Mouse (Mus musculus): ENCODE measurements around the gene Abcg4. TPM values are rescaled to one million over a fixed set of nuclear protein-coding genes. Genes with fewer than 3 reads are reported as not detected.
A peak's percentile ranks its signal among the peaks of the same experiment; 100 is the strongest.

Gene Abcg4
- polyA plus RNA-seq, 1 experiment from 2014 or later = 1.0 TPM

DNA sequence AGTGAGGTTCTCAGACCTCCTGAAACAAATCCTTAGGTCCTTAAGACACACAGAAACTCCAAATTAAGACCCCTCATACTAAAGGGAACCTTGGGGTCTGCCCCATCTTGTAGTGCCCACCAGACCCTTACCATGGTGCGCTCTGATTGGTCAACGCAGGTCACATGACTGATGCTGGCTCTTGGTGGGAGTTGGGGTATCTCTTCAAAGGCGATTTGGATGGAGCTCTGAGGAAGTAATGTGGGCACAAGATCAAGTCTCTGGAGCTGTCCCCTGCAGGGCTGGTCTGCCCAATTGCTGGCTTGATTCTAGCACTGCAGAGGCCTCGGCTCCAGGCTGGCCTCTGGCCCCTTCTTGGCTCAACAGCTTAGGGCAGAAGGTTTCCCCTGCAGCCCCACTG is 29.0 kb upstream of the Abcg4 start:
- peak overlapping the region; percentile 93; the same call in 1 of the 2 replicates for H3K4me2 ChIP-seq (ENCODE audit: low read length)
- no peak for ATAC-seq (replicated peaks; ENCODE audit: low FRiP score, low read depth)

GRCm38 (mm10) chr9:44314910-44315309 is 26.5 kb upstream of the Abcg4 start:
- no peaks in the 10 kb centered on the region for H3K27me3 ChIP-seq (ENCODE audit: insufficient read depth, low read length)
- H3K9me3 ChIP-seq (replicated peaks; ENCODE audit: low read length) = no peaks in the 10 kb centered on the region
- no peak overlapping the region for H3K9ac ChIP-seq (ENCODE audit: low read depth, low read length)
- DNase-seq (ENCODE audit: low spot score) = no peak
- H3K4me3 ChIP-seq (replicated peaks; ENCODE audit: low read depth, low read length) = no peak overlapping the region
- no peak overlapping the region for H3K27ac ChIP-seq
- ATAC-seq (replicated peaks; ENCODE audit: low FRiP score, low read depth) = no peak
- H3K4me1 ChIP-seq (replicated peaks; ENCODE audit: insufficient read depth, low read length) = peaks cover 19% of the 10 kb centered on the region
- peaks cover 37% of the 10 kb centered on the region for H3K36me3 ChIP-seq (ENCODE audit: insufficient read depth, low read length)
- no peak overlapping the region for H3K4me2 ChIP-seq (ENCODE audit: low read length)
- WGBS = 94% methylated on average over 18 of the region's 18 CpGs
- TF ChIP-seq CTCF (IDR thresholded peaks at IDR 0.05; ENCODE audit: low read depth) = no peak

More for the DNA sequence above, 29.0 kb upstream of the Abcg4 start:
- no peak for DNase-seq (ENCODE audit: low spot score)
- 72% methylated on average over 4 of the region's 4 CpGs for WGBS
- Histone ChIP-seq H3K27ac (no peak overlapping the region), H3K4me1 (replicated peaks; ENCODE audit: insufficient read depth, low read length) (peaks cover 16% of the 10 kb centered on the region), H3K4me3 (replicated peaks; ENCODE audit: low read depth, low read length) (no peak overlapping the region), H3K36me3 (ENCODE audit: insufficient read depth, low read length) (peaks cover 37% of the 10 kb centered on the region), H3K9ac (ENCODE audit: low read depth, low read length) (no peak overlapping the region), H3K9me3 (replicated peaks; ENCODE audit: low read length) (no peaks in the 10 kb centered on the region), H3K27me3 (ENCODE audit: insufficient read depth, low read length) (no peaks in the 10 kb centered on the region)
- no peak for TF ChIP-seq CTCF (IDR thresholded peaks at IDR 0.05; ENCODE audit: low read depth)

DNA sequence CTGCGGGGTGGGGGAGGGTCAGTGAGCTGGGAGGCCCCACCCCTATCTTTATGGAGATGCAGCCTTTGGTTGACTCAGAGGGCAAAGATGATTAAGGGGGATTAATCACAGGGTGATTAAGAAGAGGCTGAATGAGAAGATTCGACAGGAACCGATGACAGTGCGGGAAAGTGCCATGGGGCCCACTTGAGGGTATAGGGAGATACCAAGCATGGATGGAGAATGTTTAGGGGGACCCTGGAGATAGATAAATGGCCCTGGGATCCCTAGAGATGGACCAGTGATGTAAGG is 25.8 kb upstream of the Abcg4 start:
- Histone ChIP-seq H3K4me2 (ENCODE audit: low read length) (no peak overlapping the region), H3K36me3 (ENCODE audit: insufficient read depth, low read length) (peaks cover 37% of the 10 kb centered on the region), H3K27me3 (ENCODE audit: insufficient read depth, low read length) (no peaks in the 10 kb centered on the region), H3K4me1 (replicated peaks; ENCODE audit: insufficient read depth, low read length) (peaks cover 17% of the 10 kb centered on the region), H3K4me3 (replicated peaks; ENCODE audit: low read depth, low read length) (no peak overlapping the region), H3K9ac (ENCODE audit: low read depth, low read length) (no peak overlapping the region), H3K9me3 (replicated peaks; ENCODE audit: low read length) (no peaks in the 10 kb centered on the region), H3K27ac (no peak overlapping the region)
- WGBS = 74% methylated on average over 4 of the region's 4 CpGs
- DNase-seq (ENCODE audit: low spot score) = no peak
- ATAC-seq (replicated peaks; ENCODE audit: low FRiP score, low read depth) = no peak
- TF ChIP-seq CTCF (IDR thresholded peaks at IDR 0.05; ENCODE audit: low read depth) = no peak

DNA sequence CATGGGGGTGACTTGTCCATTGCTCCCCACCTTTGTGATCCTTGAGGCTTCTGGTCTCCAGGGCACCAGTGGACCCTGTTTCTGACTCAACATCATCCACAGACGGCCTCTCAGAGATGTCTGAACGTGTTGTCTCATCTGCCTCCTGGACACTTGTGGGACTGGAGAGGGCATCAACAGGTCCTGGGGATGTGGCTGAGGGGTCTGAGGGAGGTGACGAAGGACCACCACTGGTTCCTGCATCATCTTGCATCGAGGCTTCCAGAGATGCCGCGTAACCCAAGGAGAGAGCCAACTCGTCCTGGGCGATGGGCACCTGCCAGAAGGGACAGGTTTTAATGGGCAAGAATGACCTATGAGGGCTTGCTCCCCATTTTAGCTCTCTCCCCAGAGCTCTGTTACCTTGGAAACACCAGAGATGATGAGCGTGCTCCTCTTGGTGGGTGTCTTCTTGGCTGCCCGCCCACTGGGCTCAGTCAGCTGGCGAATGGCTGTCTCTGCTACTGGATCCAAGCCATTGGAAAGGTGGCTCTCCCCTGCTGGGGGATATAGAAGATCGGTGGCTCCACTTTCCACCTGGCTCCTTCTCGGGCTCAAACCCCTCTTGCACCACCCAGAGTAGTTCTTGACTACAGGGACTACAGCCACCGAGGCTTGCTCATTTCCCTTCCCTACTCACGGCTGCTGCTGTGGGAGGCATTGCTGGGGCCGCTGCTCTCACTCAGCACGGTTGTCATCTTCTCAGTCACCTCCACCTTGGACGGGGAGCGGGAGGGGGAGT is 25.3 kb upstream of the Abcg4 start:
- WGBS = 83% methylated on average over 19 of the region's 19 CpGs
- no peak overlapping the region for H3K4me3 ChIP-seq (replicated peaks; ENCODE audit: low read depth, low read length)

DNA sequence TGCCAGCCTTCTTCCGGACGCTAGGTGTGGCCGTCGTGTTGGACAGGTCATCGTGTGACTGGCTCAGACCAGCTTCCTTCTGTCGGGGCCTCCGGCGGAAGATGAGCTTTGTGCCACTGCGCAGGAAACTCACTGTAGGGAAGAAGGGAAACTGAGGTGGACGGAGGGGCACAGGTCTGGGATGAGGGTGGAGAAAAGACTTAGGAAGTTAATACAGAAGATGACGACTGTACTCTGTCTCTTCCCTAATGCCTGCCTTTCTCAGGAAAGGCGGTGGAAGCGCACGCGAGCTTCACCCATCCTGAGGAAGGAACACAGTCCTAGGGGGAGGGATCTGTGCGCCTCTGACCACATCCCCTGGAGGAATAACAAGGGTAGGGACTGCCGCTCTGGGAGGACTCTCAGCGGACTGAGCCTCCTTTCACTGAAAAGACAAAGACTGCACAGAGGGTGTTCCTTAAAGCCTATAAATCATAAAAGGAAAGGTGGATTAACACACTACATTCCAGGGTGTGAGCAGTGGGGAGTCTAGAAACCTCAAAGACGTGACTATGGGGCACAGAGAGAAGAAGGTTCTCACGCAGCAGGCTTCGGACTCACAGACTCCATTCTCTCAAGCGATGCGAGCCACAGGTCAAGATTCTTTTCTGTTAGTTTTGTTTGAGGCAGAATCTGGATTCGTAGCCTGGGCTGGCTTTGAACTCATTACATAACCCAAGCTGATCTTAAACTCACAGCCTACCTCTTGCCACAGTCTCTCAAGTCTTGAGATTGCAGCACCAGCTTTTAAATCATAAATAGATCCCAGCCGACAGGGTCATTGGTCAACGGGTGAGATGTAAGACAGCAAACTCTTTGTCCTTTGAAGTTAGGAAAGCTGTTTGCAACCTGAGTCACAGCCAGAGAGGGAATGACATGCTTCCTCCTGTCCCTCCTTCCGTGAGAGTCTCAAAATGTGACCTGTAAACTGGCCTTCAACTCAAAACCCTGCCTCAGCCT is 23.0 kb upstream of the Abcg4 start:
- peaks cover 35% of the 10 kb centered on the region for H3K36me3 ChIP-seq (ENCODE audit: insufficient read depth, low read length)
- DNase-seq (ENCODE audit: low spot score) = peak; percentile 85
- H3K9ac ChIP-seq (ENCODE audit: low read depth, low read length) = 0 out of 2 replicates have a peak overlapping the region, but pooled peaks have one; percentile 35
- no peaks in the 10 kb centered on the region for H3K9me3 ChIP-seq (replicated peaks; ENCODE audit: low read length)
- H3K4me3 ChIP-seq (replicated peaks; ENCODE audit: low read depth, low read length) = no peak overlapping the region
- H3K4me1 ChIP-seq (replicated peaks; ENCODE audit: insufficient read depth, low read length) = 0 out of 2 replicates have a peak, but pooled peaks cover 3% of the 10 kb centered on the region
- 21% methylated on average over 27 of the region's 27 CpGs for WGBS
- TF ChIP-seq CTCF (IDR thresholded peaks at IDR 0.05; ENCODE audit: low read depth) = 0 out of 2 replicates have a peak, but pooled peaks have one; percentile 13
- peak overlapping the region; percentile 75 for H3K27ac ChIP-seq
- ATAC-seq (replicated peaks; ENCODE audit: low FRiP score, low read depth) = peak; percentile 58; the same call in 1 of the 2 replicates
- no peaks in the 10 kb centered on the region for H3K27me3 ChIP-seq (ENCODE audit: insufficient read depth, low read length)
- peak overlapping the region; percentile 35 for H3K4me2 ChIP-seq (ENCODE audit: low read length)

More for the DNA sequence above, 25.3 kb upstream of the Abcg4 start:
- DNase-seq (ENCODE audit: low spot score) = no peak
- H3K4me2 ChIP-seq (ENCODE audit: low read length) = no peak overlapping the region
- H3K27ac ChIP-seq = no peak overlapping the region
- H3K9me3 ChIP-seq (replicated peaks; ENCODE audit: low read length) = no peaks in the 10 kb centered on the region
- no peak overlapping the region for H3K9ac ChIP-seq (ENCODE audit: low read depth, low read length)
- peaks cover 37% of the 10 kb centered on the region for H3K36me3 ChIP-seq (ENCODE audit: insufficient read depth, low read length)
- peaks cover 11% of the 10 kb centered on the region for H3K4me1 ChIP-seq (replicated peaks; ENCODE audit: insufficient read depth, low read length)
- TF ChIP-seq CTCF (IDR thresholded peaks at IDR 0.05; ENCODE audit: low read depth) = no peak
- H3K27me3 ChIP-seq (ENCODE audit: insufficient read depth, low read length) = no peaks in the 10 kb centered on the region
- no peak for ATAC-seq (replicated peaks; ENCODE audit: low FRiP score, low read depth)

DNA sequence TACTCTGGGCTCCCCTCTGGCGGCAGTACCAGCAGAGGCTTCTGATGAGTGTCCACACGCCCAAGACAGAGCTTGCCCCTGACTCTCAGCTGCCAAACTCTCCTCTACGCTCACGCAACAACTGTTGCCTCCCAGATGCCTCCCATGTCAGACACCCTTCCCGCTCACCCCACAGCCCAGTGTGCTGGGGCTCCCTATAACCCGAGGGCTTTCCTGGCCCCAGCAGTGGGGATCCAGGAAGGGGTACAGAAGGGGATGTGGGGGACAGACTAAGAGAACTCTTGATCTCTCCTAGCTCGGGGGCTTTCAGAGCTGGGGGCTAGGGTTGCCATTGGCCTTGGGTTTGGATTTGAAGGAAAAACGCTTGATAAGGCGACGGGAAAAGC is 22.3 kb upstream of the Abcg4 start:
- Histone ChIP-seq H3K4me1 (replicated peaks; ENCODE audit: insufficient read depth, low read length) (0 out of 2 replicates have a peak, but pooled peaks cover 3% of the 10 kb centered on the region), H3K36me3 (ENCODE audit: insufficient read depth, low read length) (peaks cover 28% of the 10 kb centered on the region), H3K4me2 (ENCODE audit: low read length) (peak overlapping the region; percentile 35), H3K27me3 (ENCODE audit: insufficient read depth, low read length) (no peaks in the 10 kb centered on the region), H3K9me3 (replicated peaks; ENCODE audit: low read length) (no peaks in the 10 kb centered on the region), H3K27ac (peak overlapping the region; percentile 75), H3K4me3 (replicated peaks; ENCODE audit: low read depth, low read length) (no peak overlapping the region), H3K9ac (ENCODE audit: low read depth, low read length) (no peak overlapping the region)
- TF ChIP-seq CTCF (IDR thresholded peaks at IDR 0.05; ENCODE audit: low read depth) = no peak
- 44% methylated on average over 10 of the region's 10 CpGs for WGBS
- DNase-seq (ENCODE audit: low spot score) (no peak), ATAC-seq (replicated peaks; ENCODE audit: low FRiP score, low read depth) (no peak)
